Mouse (Mus musculus): ENCODE data around the gene Parp11.

- TF ChIP-seq CTCF (IDR thresholded peaks at IDR 0.05) (no peak), EP300 (IDR thresholded peaks at IDR 0.05) (no peak)
Observed at GRCm38 (mm10) chr6:127475231-127475630, 28.6 kb downstream of the Parp11 start.

All from lung, postnatal 0 days (tissue).